In the genomic region with DNA sequence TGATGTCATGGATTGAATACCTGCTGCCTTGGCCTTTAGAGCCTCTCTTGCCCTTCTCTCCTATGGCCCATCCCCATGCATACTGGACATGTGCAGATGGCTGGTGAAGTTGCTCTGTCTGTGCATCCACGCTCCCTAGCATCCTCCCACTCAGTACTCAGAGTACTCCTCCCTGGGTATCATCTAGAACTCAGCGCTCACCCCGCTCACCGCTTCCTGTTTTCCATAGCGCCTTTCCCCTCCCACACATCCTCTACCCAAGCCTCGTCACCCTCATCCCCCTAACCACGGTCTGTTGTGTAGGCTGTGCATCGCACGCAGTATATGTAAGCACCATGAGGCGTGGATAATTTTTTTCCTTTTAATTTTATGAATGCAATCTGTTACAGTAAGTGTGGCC, we compare ENCODE assay signal across 12 mouse cellular contexts. TPM values are rescaled to one million over a fixed set of nuclear protein-coding genes. Genes with fewer than 3 reads are reported as not detected.
DNase-seq lines count a peak whose midpoint lies in the region; ATAC-seq lines count a peak whose summit lies in the region.
"Had no signal": no experiment of that assay in that cellular context is flagged by ENCODE, and none has a peak within 500 bp of the region (broad histone marks: within the 10 kb centered on the region; RNA-seq: fewer than 3 reads in every experiment).

No protein-coding gene starts in this region.

- ATAC-seq in activated CD4-positive, CD25-positive, alpha-beta regulatory T cell, adult 4 months: peak; percentile 84
- ATAC-seq: forebrain, embryonic 15.5 days had no signal

- peak; percentile 81 for DNase-seq in right cerebral cortex, adult 18-20 months
- no peak for DNase-seq in right cerebral cortex, postnatal 14 days
- peak; percentile 65 to 68 for DNase-seq in layer of hippocampus, adult 8-10 months (ENCODE audit: low spot score in 2 of 2)
- peak; percentile 69 to 77 for DNase-seq in right cerebral cortex, postnatal 36 days (ENCODE audit: low spot score in 2 of 2)
- no peak for DNase-seq in cerebellum, postnatal 4 days (ENCODE audit: low spot score in 2 of 2)
- no peak for DNase-seq in adipocyte (ENCODE audit: low spot score)
- DNase-seq: cerebellum, adult 11 months; heart, adult 11 months; heart, postnatal 10 days; lung, embryonic 14.5 days had no signal

RNA-seq across cellular contexts. Expression of a gene that starts 51.2 kb away (rescaled TPM):
- 1 to 10 TPM; 3.1 to 4.0 TPM for polyA plus RNA-seq in activated CD4-positive, CD25-positive, alpha-beta regulatory T cell, adult 4 months (2017; shearing (Covaris generic))
- total RNA-seq in layer of hippocampus, adult 8-10 months (2022): 100 to 1,000 TPM in 2 of 4 experiments, 10 to 100 TPM in 2; 81.9 to 122 (median 97.8) TPM
- total RNA-seq: heart, postnatal 10 days had no signal
- polyA plus RNA-seq: lung, embryonic 14.5 days had no signal

RNA-seq across cellular contexts. Expression of a gene that starts 57.9 kb away (rescaled TPM):
- 10 to 100 TPM; 38.9 to 43.6 TPM for polyA plus RNA-seq in activated CD4-positive, CD25-positive, alpha-beta regulatory T cell, adult 4 months (2017; shearing (Covaris generic))
- total RNA-seq in layer of hippocampus, adult 8-10 months (2022): 10 to 100 TPM; 20.9 to 26.9 (median 23.7) TPM

RNA-seq across cellular contexts. Expression of a gene that starts 57.9 kb away (rescaled TPM):
- 1 to 10 TPM; 2.9 to 3.8 TPM for polyA plus RNA-seq in activated CD4-positive, CD25-positive, alpha-beta regulatory T cell, adult 4 months (2017; shearing (Covaris generic))
- 10 to 100 TPM; 25.2 to 31.6 (median 28.7) TPM for total RNA-seq in layer of hippocampus, adult 8-10 months (2022)

Comparison
In these comparisons a context has a peak if more than half of its experiments do, and no peak if none do; other contexts are left out.
1. DNase-seq: peak in right cerebral cortex, adult 18-20 months (single experiment), layer of hippocampus, adult 8-10 months (2 of 2) and right cerebral cortex, postnatal 36 days (2 of 2); none in right cerebral cortex, postnatal 14 days (single experiment), cerebellum, postnatal 4 days (0 of 2) and adipocyte (single experiment).